Mouse (Mus musculus): ENCODE measurements around the gene Pamr1. TPM values are rescaled to one million over a fixed set of nuclear protein-coding genes. Genes with fewer than 3 reads are reported as not detected.

Gene Pamr1
- 10 to 100 TPM in 1 of 2 experiments, 1 to 10 TPM in 1; 8.5 to 11.9 TPM for total RNA-seq (2021)
- long read RNA-seq, experiment 1, partial matches to known transcripts, result 0 of 2 reads
- long read RNA-seq, experiment 1, other reads (novel, unspliced or antisense), result 0 of 2 reads
- long read RNA-seq, experiment 2, transcript Pamr1-201 (11 exons, 2,864 nt), result major isoform, 14 of 18 reads
- long read RNA-seq, experiment 2, partial matches to known transcripts, result 2 of 18 reads
- long read RNA-seq, experiment 2, other reads (novel, unspliced or antisense), result 1 of 18 reads

DNA sequence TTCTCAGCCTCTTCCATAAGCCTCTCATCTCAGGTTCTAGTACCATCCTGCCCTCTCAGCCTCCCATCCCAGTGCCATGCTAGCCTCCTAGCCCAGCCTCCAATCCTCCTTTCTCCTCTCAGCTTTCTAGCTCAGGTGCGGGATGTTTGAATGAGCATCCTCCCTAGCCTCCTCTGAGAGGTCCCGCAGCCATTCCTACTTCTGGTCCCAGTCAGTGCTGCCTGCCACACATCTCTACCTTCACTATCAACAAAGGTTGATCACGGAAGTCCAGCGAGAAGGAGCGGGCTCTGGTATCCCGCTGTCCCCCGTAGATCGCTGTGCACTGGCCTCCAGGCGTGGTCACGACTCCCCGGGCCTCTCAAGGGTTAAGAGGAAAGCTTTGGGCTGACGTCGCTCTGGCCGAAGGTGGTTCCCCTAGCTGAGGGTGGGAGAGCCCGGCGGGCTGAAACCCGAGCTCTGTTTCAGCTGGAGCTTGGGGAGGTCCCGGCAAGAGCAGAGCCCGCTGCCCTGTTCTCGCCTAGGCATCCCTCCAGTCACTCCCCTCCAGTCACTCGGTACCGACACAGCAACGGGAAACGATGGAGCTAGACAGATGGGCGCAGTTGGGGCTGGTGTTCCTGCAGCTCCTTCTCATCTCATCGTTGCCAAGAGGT, at the start of gene Pamr1:
TSS of gene Pamr1 (plus strand) at position 402 of the 656 bp plus-strand sequence.
- DNase-seq (ENCODE audit: low spot score in 2 of 2), result no peak

DNA sequence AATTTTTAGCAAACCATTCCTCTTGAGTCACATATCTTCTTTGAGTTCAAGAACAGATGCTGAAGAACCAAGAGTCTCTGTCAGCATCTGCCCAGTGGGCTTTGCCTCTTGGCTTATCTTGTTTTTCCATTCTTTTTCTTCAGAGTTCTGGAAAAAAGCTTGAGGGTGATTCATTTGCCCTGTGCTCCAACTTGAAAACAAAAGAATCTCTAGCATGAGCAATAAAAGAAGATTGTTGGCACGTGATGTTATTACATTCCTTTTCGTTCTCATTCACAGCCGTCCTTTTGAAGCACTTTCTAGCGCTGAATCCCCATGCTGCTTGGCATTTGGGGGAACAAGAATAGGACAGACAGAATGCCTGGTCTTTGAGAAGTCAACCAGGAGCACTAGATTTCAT, 42.2 kb upstream of the Pamr1 start:
- DNase-seq (ENCODE audit: low spot score in 2 of 2), result no peak

DNA sequence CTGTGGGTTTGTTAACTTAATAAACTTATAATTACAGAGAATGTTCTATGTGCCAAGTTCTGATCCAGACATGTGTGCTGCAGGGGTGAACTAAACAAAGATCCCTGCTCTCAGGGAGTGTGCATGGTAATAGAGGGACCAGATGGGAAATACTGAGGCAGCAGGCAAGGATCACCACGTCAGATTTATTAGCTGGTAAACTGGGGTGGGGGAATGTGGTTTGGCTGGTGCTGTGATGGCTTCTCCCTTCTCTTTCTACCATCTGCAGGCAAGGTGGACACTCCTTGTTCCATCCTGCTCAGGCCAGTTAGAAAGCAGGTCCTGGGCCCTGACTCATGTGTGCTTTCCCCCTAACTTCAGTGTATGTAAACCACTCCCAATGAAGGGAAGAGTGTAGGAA, 41.7 kb upstream of the Pamr1 start:
- no peak for DNase-seq (ENCODE audit: low spot score in 2 of 2)

DNA sequence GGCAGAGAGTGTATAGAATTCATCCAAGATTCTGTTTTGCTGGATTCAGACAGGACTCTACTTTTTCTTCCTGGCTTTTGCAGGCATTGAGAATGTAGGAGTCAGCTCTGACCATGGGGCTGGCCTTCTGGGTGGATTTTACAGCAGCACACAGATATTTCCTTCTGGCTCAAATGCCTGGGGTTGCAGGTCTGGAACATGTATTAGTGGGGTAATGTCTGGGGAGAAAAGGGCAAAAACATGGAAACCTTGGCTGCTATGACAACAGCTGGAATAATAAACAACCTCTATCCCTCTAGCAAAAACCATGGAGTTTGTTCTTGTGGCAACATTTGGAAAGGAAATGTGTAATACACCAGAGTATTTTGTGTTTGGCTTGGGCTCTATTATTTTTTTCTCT, 29.9 kb upstream of the Pamr1 start:
- DNase-seq (ENCODE audit: low spot score in 2 of 2), result no peak

DNA sequence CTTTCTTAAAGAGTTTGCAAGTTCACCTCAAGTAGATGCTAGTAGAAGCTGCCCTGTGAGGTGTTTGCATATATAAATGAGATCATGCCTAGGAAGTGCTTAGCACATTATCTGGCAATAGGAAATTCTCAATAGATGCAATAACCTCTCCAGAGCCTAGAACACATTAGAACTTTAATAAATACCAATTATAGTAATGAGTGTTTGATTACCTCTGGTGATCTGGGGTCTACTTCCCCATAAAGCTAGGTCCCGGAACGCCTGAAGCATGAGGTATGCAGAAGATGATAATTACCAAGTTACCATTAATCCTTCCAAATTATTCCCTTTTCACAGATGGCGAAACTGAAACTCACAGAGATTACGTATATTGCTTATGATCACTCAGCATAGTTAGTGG, 22.2 kb upstream of the Pamr1 start:
- no peak for DNase-seq (ENCODE audit: low spot score in 2 of 2)

DNA sequence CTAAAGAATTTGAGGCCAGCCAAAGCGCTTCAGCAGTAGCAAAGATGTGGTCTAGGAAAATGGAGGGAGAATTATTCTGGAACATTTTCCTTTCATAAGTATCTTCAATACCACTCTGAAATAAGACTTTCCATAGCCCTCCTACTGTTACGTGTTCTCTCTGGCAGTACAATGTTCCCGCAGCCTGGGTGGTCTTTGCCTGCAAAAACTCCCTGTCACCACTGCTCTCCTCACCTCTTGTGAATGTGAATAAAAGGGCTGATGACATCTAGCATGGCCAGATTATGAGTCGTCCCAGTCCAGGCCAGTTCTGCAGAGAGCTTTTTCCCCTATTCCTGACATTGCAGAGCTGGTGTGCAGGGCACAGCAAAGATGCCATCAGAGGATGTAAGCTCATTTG, 16.4 kb upstream of the Pamr1 start:
- DNase-seq (ENCODE audit: low spot score in 2 of 2), result no peak

DNA sequence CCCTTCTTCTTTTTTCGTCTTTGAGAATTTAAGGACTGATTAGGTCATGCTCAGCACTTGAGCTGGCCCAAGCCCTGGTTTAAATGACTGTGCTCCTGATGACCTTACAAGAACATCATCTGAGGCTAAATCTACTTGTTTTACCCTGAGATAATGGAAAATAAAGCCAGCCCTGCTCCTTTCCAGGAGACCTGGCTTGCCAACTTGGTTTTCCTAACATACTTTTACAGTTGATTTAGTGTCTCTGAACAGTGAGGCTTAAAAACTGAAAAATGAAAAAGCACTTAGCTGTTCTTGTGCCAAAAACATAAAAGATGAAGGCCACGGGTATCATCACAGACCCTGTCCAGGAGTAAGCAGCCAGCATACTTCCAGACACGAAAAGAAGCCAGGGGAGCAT, 13.0 kb upstream of the Pamr1 start:
- no peak for DNase-seq (ENCODE audit: low spot score in 2 of 2)

DNA sequence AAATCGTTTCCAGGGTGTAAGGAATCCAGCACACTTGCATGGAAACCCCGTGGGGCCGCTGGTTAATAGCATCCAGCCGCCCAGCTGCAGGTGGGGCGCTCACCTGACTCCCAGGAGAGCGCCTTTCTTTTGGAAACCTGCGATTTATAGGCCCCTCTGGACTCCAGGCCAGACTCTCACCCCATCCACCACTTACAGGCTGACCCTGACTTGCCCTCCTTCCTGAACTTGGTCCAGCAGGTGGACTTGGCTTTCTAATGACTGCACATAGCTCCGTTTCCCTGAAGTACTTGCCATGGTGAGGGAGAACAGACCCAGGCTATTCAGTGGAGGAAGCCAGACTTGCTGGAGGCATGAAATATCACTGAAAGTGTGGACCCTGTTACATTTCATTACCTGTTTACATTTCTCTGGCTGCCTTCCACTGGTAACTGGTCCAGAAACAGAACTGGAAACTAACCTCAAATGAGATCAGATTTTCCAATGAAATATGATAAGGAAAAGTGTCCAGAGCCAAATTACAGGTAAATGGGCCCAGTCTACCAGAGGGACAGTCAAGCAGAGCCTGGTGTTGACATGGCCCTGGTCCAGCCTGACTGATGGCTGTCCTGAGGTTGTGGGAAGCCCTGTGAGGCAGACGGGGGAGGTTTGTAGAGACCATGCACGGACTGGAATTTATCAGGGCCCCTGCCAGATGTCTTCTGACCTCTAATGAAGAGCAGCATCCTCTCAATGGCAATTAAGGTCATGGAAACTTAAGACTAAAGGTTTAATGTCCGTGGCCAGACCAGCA, 9.2 kb upstream of the Pamr1 start:
- DNase-seq (ENCODE audit: low spot score in 2 of 2), result no peak

DNA sequence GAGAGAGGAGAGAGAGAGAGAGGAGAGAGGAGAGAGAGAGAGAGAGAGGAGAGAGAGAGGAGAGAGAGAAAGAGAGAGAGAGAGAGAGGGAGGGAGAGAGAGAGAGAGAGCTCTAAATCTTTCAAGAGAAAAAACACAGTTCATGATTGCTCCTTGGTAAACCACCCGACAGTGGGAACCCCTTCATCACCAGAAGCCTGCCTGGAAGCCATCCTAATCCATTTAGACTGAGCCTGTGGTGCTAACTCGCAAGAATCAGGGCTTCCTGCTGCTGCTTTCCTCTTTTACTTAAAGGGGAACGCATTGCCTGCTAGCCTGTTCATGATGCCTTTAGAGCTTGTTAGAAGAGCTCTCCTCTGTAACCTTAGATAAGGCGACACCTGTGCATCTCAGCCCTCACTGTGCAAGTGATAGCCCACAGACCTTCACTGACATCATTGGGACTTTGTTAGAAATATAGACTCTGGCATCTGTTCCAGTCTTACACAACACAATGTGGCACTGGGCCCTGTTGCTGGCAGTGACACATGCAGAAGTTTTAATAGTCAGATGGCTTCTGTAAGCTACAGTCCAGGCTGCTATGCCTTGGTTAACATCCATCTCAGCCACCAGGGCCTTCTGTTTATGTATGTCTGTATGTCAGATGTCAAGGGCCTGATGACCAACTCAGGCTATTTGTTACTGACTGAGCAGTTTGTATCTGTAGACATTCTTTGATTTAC, 8.2 kb upstream of the Pamr1 start:
- no peak for DNase-seq (ENCODE audit: low spot score in 2 of 2)

DNA sequence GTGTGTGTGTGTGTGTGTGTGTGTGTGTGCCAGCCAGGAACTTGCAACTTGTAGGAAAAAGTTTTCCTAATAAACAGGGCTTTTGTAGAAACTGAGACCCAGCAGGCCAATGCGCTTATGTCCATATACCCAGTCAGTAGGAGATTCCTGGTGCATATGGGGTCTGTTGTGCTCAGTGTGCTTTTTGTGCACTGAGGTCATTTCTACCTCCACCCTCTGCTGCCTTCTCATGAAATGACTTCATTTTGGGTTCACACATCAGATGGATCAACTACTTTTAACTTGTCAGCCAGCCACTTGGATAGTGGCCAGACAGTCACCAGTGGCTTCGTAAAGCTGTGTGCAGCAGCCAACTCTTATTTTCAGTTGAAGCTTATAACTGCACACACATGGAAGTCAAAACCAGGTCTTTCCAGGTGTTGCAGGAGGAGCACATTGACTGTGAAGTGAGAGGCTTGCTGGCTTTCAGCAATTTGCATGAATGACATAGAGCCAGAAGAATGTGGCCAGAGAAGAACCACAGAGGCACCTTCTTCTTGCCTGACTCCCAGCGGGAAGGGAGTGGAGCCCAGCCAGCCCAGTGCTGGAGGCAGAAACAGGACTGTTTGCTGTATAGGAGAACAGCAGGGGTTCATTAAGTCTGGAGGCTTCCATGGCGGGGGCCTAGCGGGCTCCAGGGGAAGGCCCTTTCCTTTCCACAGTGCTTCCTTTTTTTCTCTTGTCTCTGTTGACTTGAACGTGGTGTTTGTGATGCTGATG, 5.7 kb upstream of the Pamr1 start:
- no peak for DNase-seq (ENCODE audit: low spot score in 2 of 2)

DNA sequence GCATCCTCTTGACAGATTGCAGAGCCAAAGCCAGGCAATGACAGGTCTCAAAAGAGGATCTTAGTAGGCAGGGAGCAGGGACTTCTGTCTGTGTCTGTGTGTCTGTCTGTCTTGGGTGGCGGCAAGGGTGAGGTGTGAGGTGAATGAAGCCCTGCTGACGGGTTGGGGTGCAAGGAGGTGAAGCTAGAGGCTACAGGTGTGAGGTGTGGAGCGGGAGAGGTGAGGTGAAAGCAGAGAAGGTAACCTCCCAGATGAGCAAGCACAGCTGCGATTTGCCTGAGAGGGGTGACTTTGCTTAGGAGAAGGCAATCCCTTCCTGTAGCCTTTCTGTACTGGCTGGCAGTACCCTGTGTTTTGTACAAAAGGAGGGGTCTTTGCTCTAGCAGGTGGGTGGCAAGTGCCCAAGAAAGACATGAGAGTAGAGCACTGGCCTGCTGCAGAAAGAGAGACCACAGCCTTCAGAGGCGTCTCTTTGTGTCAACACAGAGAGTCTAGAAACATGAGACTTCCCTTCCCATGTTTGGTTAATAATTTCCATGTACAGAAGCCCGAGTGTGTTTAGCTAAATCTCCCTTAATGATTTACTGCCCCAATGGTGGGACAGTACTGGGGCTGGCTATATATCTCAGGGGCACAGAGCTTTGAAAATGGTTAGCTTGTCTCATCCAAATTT, 1.2 kb downstream of the Pamr1 start:
- DNase-seq (ENCODE audit: low spot score in 2 of 2), result no peak

DNA sequence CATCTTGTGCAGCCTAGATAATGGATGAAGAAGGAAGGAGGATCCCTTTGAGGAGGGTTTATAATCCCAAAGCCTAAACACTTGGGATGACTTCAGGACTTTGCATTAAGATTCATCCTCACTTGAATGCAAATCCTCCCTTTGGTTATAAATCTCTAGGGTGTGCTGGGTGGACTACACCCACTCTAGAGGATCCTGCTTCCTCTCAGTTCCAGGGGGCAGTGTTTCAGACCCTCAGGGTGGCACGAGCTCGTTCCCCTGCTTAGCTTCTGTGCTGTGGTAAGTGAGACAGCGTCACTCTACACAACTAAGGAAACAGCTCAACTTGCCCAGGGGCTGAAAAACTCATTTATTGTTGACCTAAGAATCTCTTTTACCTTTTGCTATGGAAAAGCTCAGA, 1.8 kb downstream of the Pamr1 start:
- no peak for DNase-seq (ENCODE audit: low spot score in 2 of 2)

DNA sequence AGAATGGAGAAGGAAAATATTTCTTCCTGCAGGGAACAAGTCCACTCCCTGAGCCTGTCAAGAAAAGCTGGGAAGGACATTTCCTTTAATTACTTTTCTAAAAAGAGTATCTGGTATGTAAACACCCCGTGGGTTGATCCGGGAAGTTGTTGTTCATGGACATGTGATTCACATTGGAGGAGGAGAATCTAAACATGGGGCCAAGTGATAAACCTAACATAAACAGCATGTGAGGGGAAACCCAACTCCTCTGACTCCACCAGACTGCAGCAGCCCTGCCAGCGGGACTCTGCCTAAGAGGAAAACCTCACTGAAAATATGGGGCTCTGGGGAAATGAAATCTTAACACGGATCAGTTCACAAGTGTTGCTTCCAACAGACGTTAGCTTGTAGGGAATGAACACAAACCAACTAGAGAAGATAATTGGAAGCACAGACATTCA, 2.3 kb downstream of the Pamr1 start:
- no peak for DNase-seq (ENCODE audit: low spot score in 2 of 2)

DNA sequence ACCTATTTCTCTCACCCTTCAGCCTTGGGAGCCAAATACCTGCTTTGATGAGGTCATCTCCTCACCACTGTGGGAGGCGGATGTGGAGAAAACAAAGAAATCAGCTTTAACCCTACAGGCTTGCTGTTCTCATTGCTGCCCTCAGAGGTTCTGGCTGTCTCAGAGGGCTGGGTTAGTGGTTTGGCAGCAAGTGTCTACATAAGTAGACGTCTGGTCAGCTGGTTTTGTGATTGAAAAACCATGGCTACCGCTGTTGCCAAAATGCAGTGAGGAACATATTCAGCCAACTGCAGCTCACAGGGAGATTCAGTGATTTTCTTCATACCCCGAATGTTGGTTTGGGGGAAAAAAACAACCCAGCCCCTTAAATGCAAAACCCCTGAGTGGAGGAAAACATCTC, 7.3 kb downstream of the Pamr1 start:
- no peak for DNase-seq (ENCODE audit: low spot score in 2 of 2)

DNA sequence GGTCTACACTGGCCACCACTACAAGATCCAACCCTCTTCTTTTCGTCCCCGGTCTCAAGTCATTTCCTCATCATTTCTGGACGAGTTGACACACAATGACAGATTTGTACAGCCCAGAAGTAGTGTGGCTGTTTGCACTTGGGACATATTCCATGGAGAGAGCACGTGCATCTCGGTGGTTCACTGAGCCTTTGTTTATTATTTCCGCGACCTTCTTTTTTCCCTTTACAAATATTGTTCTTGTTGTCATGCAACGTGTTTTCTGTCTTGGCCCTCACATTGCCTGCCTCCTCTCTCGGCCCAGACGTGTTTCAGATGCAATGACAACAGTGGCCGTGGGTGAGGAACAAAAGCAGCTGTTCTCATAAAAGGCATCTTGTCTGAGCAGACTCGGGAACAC, 9.2 kb downstream of the Pamr1 start:
- DNase-seq (ENCODE audit: low spot score in 2 of 2), result no peak

DNA sequence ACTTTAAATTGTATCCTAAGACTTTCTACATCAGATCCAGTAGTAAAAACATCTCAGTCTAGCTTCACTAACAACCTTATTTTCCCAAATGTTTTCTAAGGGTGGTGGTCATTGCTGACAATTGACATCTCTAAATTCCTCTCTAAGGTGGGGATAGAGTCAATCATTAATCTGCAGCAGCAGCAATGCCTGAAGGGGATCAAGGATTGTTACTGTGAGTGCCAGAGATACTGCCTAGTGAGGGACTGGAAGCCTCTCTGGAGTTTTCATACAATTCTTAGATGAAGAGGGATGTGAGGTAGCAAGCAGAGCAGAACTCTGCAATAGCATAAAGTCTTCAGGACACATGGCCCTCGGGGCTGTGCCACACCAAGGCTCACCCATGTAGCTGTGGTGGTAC, 14.0 kb downstream of the Pamr1 start:
- DNase-seq (ENCODE audit: low spot score in 2 of 2), result no peak

DNA sequence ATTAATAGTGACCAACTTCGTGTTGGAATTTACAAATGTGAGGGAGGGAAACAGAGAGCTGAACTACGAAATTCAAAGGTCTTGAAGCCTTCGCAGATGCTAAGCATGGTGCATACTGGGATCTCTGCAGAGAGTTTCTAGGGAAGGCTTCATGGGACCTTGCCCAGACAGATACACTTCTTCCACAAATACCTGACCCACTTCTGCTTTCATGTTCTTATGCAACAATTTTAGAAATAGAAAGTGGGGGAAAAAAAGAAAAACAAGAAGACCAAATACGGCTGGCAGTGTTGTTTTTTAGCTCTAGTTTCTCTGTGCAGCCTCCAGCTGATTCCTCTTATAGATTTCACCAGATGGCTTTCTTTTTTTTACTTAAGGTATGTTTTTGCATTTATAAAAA, 29.4 kb downstream of the Pamr1 start:
- DNase-seq (ENCODE audit: low spot score in 2 of 2), result no peak

DNA sequence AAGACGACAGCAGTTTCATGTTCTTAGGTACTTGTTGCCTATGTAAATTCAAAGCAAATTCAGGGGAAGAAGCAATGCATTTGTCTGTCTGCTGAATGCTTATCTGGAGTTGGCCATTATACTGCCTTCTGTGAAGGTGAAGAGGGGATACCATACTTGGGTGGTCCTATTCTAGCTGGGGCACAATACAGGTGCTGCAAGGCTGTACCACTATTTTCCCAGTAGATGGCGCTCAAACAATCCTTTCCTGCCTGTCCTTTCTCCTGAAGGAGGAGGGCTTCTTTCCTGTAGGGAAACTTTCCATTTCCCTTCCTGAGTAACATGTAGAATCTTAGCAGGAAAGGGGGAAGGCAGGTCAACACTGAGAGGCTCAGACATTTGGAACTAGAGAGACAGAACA, 40.2 kb downstream of the Pamr1 start:
- no peak for DNase-seq (ENCODE audit: low spot score in 2 of 2)

DNA sequence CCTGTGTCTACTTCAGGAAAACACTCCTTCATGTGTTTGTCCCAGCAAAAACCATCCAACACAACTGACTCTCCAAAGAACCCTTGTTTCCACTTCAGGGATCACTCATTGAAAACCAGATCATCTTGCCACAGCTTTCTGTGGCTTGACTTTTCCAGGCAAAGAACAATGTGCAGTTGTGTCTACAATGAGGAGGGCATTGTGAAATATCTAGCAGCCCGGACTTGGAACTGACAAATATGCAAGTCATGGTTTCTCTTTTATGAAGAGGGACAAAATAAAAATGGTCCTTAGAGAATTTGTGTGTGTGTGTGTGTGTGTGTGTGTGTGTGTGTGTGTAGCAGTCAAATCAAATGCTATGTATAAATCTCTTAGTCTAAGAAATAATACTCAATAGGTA, 44.7 kb downstream of the Pamr1 start:
- DNase-seq (ENCODE audit: low spot score in 2 of 2), result no peak

DNA sequence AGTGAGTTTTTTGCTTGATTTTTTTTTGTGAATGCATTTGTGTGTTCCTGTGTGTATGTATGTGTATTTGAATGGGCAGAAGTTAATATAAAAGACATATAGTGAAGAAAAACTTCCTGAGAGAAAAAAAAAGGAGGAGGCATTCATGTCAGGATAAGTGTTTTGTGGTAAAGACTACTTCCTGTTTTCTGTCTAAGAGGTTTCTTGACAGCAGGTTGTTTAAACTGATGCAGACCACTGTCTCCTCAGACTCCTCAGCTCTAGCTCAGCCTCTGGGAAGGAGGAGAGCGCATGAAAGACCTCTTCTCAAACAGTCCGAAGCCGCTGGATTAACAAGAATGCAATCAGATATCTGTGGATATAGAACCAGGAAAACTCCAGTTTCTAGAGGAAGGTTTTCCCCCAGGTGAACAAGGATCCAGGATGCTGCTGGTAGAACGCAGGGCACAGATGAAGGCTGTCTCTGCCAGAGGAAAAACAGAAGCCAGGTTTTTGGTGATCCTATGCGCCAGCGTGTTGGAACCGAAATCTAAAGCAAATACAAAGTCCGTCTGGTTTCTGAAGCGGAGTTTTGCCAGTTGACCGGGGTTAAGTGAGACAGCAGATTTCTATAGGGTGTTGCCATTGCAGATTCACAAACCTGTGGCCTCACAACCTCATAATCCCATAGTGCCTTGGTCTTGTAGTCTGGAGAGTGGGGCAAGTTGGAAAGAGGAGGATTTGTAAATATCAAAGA, 45.8 kb downstream of the Pamr1 start:
- DNase-seq (ENCODE audit: low spot score in 2 of 2), result no peak
